Mouse (Mus musculus) liver, adult 2 months (tissue): Measurements from ENCODE around the gene Kif26b. TPM values are rescaled to one million over a fixed set of nuclear protein-coding genes. Genes with fewer than 3 reads are reported as not detected.

Experiments
- DNase-seq: peaks from one replicate; pipeline ENCODE4 v3.0.0-alpha.2; 2011; ENCODE audit warnings: low read depth, low spot score; ENCODE audit errors: extremely low read depth
- H3K27ac ChIP-seq: fragments of 200-500 bp; replicated peaks from 2 replicates; pipeline ENCODE4 v1.5.1; 2012; ENCODE audit warnings: low read depth, mild to moderate bottlenecking, control low read depth, inconsistent platforms, low read length; ENCODE audit not compliant: insufficient read depth
- H3K27me3 ChIP-seq: fragments of 200-500 bp; 2 replicates; pipeline ENCODE4 v1.6.1; 2012; ENCODE audit warnings: mild to moderate bottlenecking, moderate library complexity, low read length, inconsistent platforms; ENCODE audit not compliant: control insufficient read depth, insufficient read depth
- H3K36me3 ChIP-seq: fragments of 200-500 bp; 2 replicates; pipeline ENCODE4 v1.6.1; 2012; ENCODE audit warnings: low read length, inconsistent platforms; ENCODE audit not compliant: control insufficient read depth, insufficient read depth
- H3K4me1 ChIP-seq: fragments of 200-500 bp; 2 replicates; pipeline ENCODE4 v1.6.1; 2011; ENCODE audit warnings: low read length; ENCODE audit not compliant: control insufficient read depth, insufficient read depth
- H3K4me3 ChIP-seq: fragments of 200-500 bp; 2 replicates; pipeline ENCODE4 v1.5.1; 2011; ENCODE audit warnings: low read depth, mild to moderate bottlenecking, control low read depth, low read length, moderate library complexity; ENCODE audit not compliant: insufficient read depth
- H3K79me2 ChIP-seq: fragments of 200-500 bp; 2 replicates; pipeline ENCODE4 v1.6.1; 2012; ENCODE audit warnings: inconsistent platforms, mild to moderate bottlenecking, low read length, moderate library complexity; ENCODE audit not compliant: control insufficient read depth, insufficient read depth
- H3K9ac ChIP-seq: fragments of 200-500 bp; 2 replicates; pipeline ENCODE4 v1.6.1; 2012; ENCODE audit warnings: low read depth, mild to moderate bottlenecking, control low read depth, inconsistent platforms, low read length
- CTCF ChIP-seq: fragments of 200-500 bp; IDR thresholded peaks from 2 replicates; pipeline ENCODE4 v1.5.1; 2011; ENCODE audit warnings: low read depth, low read length, control low read depth
- POLR2A ChIP-seq: fragments of 200-500 bp; IDR thresholded peaks from 2 replicates; pipeline ENCODE4 v1.6.1; 2011; ENCODE audit warnings: low read length, control low read depth; ENCODE audit not compliant: insufficient read depth; ENCODE audit errors: extremely low read depth
- WGBS: fragments of 180-500 bp; shearing (Covaris S2); methylation state at CpG from one replicate; pipeline ENCODE4 v1.1.7; 2018; 5-methylcytosine and 5-hydroxymethylcytosine counted together
- polyA plus RNA-seq: library from polyadenylated mRNA; depleted of rRNA; stranded (reverse); fragments of >200 nt; gene quantifications from 2 replicates; pipeline ENCODE4 v1.2.3, GENCODE M21; 2012
- total RNA-seq: library from RNA; depleted of rRNA; stranded (reverse); fragments of >200 nt; gene quantifications from 2 replicates; pipeline ENCODE4 v1.2.3, GENCODE M21; 2014

Gene Kif26b
- total and polyA plus RNA-seq, 2 experiments = 0.10 to 0.28 TPM

DNA sequence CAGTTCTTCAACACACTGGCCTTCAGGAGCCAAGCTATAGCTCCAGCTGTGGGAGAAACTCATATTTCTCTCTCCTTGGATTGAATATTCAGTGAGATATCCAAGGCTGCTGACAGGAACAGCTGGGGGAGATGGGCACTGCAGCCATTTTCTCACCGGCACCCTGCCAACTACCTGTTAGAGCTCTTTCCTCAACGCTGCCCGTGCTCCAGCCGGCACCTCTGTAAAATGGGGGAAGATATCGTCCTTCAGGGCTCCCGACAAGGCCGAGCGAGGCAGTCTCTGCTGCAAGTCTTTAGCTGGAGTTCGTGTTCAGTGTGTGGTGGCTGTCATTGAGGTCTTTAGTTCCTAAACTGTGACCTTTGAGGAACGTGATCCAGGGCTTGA lies 24.0 kb downstream of the Kif26b start:
- H3K36me3 ChIP-seq = no peaks in the 10 kb centered on the region
- 79% methylated on average over 10 of the region's 10 CpGs for WGBS
- H3K79me2 ChIP-seq = no peaks in the 10 kb centered on the region
- H3K27ac ChIP-seq = no peak overlapping the region
- no peak overlapping the region for H3K9ac ChIP-seq
- no peak for DNase-seq
- H3K4me3 ChIP-seq = no peak overlapping the region
- H3K27me3 ChIP-seq = no peaks in the 10 kb centered on the region
- H3K4me1 ChIP-seq = no peaks in the 10 kb centered on the region
- TF ChIP-seq POLR2A = no peak
- no peak for TF ChIP-seq CTCF

DNA sequence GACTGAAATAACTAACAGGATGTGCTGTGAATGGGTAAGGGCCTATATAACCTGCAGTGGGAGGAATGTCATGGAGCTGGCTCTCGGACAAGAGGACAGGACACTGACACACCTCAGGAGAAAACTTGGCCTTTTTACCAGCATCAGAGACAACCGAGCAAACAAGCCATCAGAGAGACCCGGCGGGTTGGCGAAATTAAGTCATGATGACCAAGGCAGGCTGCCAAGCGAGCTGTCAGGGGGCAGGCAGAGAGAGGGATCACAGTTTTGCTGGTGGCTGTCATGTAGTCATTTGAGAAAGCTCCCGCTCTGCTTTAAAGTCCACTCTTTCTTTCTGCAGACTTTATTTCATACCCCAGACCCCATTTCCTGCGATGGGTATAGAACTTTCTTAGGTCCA lies 27.3 kb downstream of the Kif26b start:
- no peak for DNase-seq
- Histone ChIP-seq H3K4me3 (no peak overlapping the region), H3K9ac (no peak overlapping the region), H3K79me2 (no peaks in the 10 kb centered on the region), H3K27ac (no peak overlapping the region), H3K27me3 (no peaks in the 10 kb centered on the region), H3K36me3 (no peaks in the 10 kb centered on the region), H3K4me1 (no peaks in the 10 kb centered on the region)
- 91% methylated on average over 8 of the region's 8 CpGs for WGBS
- TF ChIP-seq CTCF (no peak), POLR2A (no peak)

DNA sequence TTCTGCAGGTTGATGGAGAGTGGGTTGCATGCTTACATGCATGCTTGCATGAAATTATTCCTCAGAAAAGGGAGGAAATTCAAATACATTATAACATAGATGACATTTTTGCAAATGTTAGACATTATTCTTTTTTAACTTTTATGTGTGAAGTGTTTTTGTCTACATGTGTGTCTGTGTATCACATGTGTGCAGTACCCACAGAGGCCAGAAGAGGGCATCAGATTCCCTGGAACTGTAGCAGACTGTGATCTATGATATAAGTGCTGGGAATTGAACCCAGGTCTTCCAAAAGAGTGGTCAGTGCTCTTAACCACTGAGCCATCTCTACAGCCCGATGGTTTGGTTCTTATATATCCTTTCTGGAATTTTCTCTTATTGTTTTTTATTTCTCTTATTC lies 31.1 kb downstream of the Kif26b start:
- Histone ChIP-seq H3K4me1 (no peaks in the 10 kb centered on the region), H3K4me3 (no peak overlapping the region), H3K36me3 (no peaks in the 10 kb centered on the region), H3K9ac (no peak overlapping the region), H3K27ac (no peak overlapping the region), H3K79me2 (no peaks in the 10 kb centered on the region), H3K27me3 (no peaks in the 10 kb centered on the region)
- DNase-seq = no peak
- 100% methylated on average over 1 of the region's 1 CpGs for WGBS
- no peak for TF ChIP-seq POLR2A

DNA sequence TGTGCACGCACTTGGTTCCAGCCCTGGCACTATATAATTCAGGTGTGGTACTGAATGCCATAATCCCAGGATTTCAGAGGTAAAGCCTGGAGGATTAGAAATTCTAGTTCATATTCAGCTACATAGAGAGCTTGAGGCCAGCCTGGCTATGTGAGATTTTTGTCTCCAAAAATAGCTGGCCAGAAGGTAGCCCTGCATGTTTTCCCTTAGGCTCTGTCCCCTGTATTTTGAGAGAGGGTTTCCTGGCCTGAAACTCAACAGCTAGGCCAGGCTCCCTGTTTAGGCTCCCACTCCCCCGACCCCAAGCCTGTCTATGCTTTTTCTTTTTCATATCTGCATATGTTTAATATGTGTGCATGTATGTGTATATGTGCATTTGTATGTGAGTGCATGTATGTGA lies 34.9 kb downstream of the Kif26b start:
- Histone ChIP-seq H3K27me3 (no peaks in the 10 kb centered on the region), H3K79me2 (no peaks in the 10 kb centered on the region), H3K36me3 (no peaks in the 10 kb centered on the region), H3K4me1 (no peaks in the 10 kb centered on the region), H3K9ac (no peak overlapping the region), H3K27ac (no peak overlapping the region), H3K4me3 (no peak overlapping the region)
- WGBS = 94% methylated on average over 2 of the region's 2 CpGs
- no peak for TF ChIP-seq CTCF
- TF ChIP-seq POLR2A = no peak
- DNase-seq = no peak

DNA sequence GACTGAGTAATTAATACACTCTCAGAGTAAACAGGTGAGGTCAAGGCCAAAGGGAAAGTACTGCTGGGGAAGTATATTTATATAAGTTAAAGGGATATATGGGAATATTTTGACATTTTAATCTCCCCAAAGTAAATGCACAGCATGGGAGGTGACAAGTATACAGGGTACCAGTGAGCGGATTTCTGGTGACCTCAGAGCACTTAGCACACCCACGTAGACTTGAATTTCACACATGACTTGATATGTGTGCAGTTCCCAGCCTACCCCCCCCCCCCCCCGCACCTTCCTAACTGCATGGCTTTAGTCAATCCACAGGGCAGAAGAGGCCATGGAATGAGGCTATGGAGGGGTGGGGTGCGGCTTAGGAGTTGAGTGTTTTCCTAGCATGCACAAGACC lies 35.9 kb downstream of the Kif26b start:
- no peak for DNase-seq
- WGBS = 83% methylated on average over 4 of the region's 4 CpGs
- H3K27me3 ChIP-seq = no peaks in the 10 kb centered on the region
- no peak overlapping the region for H3K4me3 ChIP-seq
- no peak for TF ChIP-seq CTCF
- TF ChIP-seq POLR2A = no peak
- no peaks in the 10 kb centered on the region for H3K79me2 ChIP-seq
- no peaks in the 10 kb centered on the region for H3K4me1 ChIP-seq
- H3K36me3 ChIP-seq = no peaks in the 10 kb centered on the region
- no peak overlapping the region for H3K9ac ChIP-seq
- no peak overlapping the region for H3K27ac ChIP-seq

DNA sequence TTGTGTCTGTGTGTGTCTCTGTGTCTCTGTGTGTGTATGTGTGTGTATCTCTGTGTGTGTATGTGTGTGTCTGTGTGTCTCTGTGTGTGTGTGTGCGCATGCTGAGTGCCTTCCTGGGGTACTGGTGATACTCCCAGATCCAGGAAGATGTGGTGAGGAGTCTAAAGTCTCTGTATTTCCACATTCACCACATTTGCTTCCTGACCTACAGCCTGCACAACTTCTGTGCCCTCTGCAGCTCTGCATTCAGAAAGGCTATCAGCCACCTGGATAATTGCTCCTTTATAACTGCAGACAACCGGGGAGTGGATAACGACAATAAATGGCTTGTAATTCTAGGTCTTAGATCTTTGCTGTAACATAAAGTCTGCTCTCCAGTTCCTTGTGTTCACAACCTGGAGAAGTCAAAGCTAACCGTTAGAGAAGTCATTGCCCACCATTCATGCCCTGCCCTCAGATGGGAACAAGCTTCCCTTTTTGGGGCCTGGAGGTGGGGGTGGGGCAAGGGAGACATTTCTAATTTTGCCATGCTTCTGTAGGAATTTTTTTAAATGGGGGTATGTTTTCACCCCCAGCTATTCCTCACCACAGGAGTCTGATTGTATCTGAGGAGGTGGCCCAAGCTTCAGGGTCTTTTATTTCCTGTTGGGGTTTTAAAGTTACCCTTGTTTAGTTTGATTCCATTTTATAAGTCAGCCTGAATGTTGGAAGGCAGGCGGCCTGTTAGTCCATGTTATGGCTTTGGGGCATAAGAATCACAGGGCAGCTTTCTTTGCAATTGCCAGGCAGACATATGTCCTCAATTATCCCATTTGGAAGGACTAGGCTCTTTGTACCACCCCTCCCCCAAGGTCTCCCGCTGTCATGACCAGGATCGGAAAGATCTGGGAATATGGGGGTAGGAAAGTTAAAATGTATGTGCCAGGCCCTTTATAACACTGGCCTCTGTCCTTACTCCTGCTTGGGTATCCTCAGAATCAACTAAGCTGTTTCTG lies 39.9 kb downstream of the Kif26b start:
- no peaks in the 10 kb centered on the region for H3K27me3 ChIP-seq
- H3K27ac ChIP-seq = no peak overlapping the region
- H3K4me1 ChIP-seq = no peaks in the 10 kb centered on the region
- no peak for DNase-seq
- no peak overlapping the region for H3K9ac ChIP-seq
- WGBS = 91% methylated on average over 7 of the region's 7 CpGs
- H3K36me3 ChIP-seq = no peaks in the 10 kb centered on the region
- H3K4me3 ChIP-seq = no peak overlapping the region
- no peaks in the 10 kb centered on the region for H3K79me2 ChIP-seq
- no peak for TF ChIP-seq CTCF
- no peak for TF ChIP-seq POLR2A
